Comparison of ENCODE assay signal across 21 mouse cellular contexts in the genomic region with DNA sequence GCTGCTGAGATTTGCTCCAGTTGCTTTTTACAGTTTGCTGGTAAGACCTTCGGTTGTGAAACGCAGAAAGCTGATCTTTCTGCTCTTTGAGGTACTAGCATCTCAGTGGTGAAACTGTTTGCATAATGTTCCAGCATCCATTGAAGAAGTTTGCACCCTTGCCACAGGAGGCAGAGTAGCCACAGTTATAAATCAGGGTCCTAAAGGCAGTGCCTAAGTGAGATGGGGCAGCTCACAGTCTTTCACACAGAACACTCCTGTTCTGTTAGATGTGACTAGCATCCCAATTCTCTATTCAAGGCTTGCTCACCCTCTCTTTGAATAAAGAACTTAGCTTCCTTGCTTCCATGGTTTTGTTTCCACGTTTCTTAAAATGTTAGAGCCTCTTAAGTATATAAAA. TPM values are rescaled to one million over a fixed set of nuclear protein-coding genes. Genes with fewer than 3 reads are reported as not detected.
DNase-seq lines count a peak whose midpoint lies in the region; ATAC-seq and TF ChIP-seq lines count a peak whose summit lies in the region.
"Had no signal": no experiment of that assay in that cellular context is flagged by ENCODE, and none has a peak within 500 bp of the region (broad histone marks: within the 10 kb centered on the region; RNA-seq: fewer than 3 reads in every experiment).

No protein-coding gene starts in this region.

- H3K36me3 ChIP-seq in liver, postnatal 0 days (replicated peaks; ENCODE audit: insufficient read depth, low read length): peaks cover 11% of the 10 kb centered on the region
- peaks cover 59% of the 10 kb centered on the region for H3K36me3 ChIP-seq in liver, embryonic 12.5 days

- H3K9me3 ChIP-seq in liver, postnatal 0 days (ENCODE audit: low read length): no peaks in the 10 kb centered on the region
- no peaks in the 10 kb centered on the region; the same call in 1 of the 2 replicates for H3K9me3 ChIP-seq in liver, embryonic 12.5 days (replicated peaks)
- H3K9me3 ChIP-seq: midbrain, embryonic 12.5 days; stomach, embryonic 15.5 days had no signal

- H3K4me1 ChIP-seq in liver, postnatal 0 days (ENCODE audit: insufficient read depth): peaks cover 4% of the 10 kb centered on the region; the same call in 1 of the 2 replicates
- no peaks in the 10 kb centered on the region for H3K4me1 ChIP-seq in liver, embryonic 12.5 days
- H3K4me1 ChIP-seq: midbrain, embryonic 12.5 days; stomach, embryonic 15.5 days had no signal

- peak; percentile 83; the same call in 1 of the 2 replicates for ATAC-seq in frontal cortex, adult (ENCODE audit: low TSS enrichment)
- ATAC-seq in liver, postnatal 0 days: no peak
- ATAC-seq in liver, embryonic 12.5 days: no peak
- ATAC-seq in megakaryocyte, adult 5-6 weeks (ENCODE audit: poor library complexity, severe bottlenecking): peak; percentile 27; the same call in 1 of the 2 replicates
- ATAC-seq: forebrain, embryonic 14.5 days; inflammation-experienced regulatory T-cells, adult 6 months had no signal

- H3K27me3 ChIP-seq in liver, postnatal 0 days (ENCODE audit: insufficient read depth, low read length): no peaks in the 10 kb centered on the region
- H3K27me3 ChIP-seq in liver, embryonic 12.5 days (replicated peaks): no peaks in the 10 kb centered on the region
- H3K27me3 ChIP-seq: midbrain, embryonic 12.5 days; stomach, embryonic 15.5 days had no signal

- no peak overlapping the region for H3K9ac ChIP-seq in liver, postnatal 0 days (replicated peaks)
- no peak overlapping the region for H3K9ac ChIP-seq in liver, embryonic 12.5 days
- H3K9ac ChIP-seq: midbrain, embryonic 12.5 days; stomach, embryonic 15.5 days had no signal

- DNase-seq in frontal cortex, postnatal 14 days (ENCODE audit: low spot score in 2 of 2): no peak
- DNase-seq in liver, postnatal 0 days: no peak
- DNase-seq in brain, adult 2 months (ENCODE audit: low read depth, low spot score): peak; percentile 13
- no peak for DNase-seq in gastrocnemius, adult 8-10 months (ENCODE audit: low spot score in 2 of 2)
- DNase-seq in thymus, postnatal 4 days: no peak
- DNase-seq: adrenal gland, postnatal 25 days; cerebellum, adult 18-20 months; cerebellum, postnatal 14 days; gastrocnemius, postnatal 36 days; heart, adult 2 months; kidney, adult 18-20 months; lung, adult 18-20 months; lung, postnatal 10 days; thymus, postnatal 36 days had no signal

- H3K4me2 ChIP-seq in liver, postnatal 0 days (ENCODE audit: low read depth, low read length): no peak overlapping the region
- no peak overlapping the region for H3K4me2 ChIP-seq in liver, embryonic 12.5 days
- H3K4me2 ChIP-seq: midbrain, embryonic 12.5 days; stomach, embryonic 15.5 days had no signal

- no peak overlapping the region for H3K27ac ChIP-seq in liver, postnatal 0 days (ENCODE audit: low read depth)
- no peak overlapping the region for H3K27ac ChIP-seq in liver, embryonic 12.5 days
- H3K27ac ChIP-seq: heart, adult 2 months; midbrain, embryonic 12.5 days; stomach, embryonic 15.5 days had no signal

- WGBS in liver, postnatal 0 days (ENCODE audit: insufficient replicate concordance): 80% methylated on average over 3 of the region's 3 CpGs
- 83% methylated on average over 3 of the region's 3 CpGs for WGBS in liver, embryonic 12.5 days (ENCODE audit: insufficient replicate concordance)

- TF ChIP-seq CTCF in liver, postnatal 0 days (IDR thresholded peaks at IDR 0.05; ENCODE audit: low read depth): 0 out of 2 replicates have a peak, but pooled peaks have one; percentile 15

- no peak overlapping the region for H3K4me3 ChIP-seq in liver, postnatal 0 days (ENCODE audit: low read depth, low read length)
- H3K4me3 ChIP-seq in liver, embryonic 12.5 days: no peak overlapping the region
- H3K4me3 ChIP-seq: heart, adult 2 months; midbrain, embryonic 12.5 days; stomach, embryonic 15.5 days had no signal

- TF ChIP-seq EP300 in liver, postnatal 0 days (IDR thresholded peaks at IDR 0.05; ENCODE audit: low read depth): no peak

RNA-seq across cellular contexts. Expression of a gene that starts 17.4 kb away (rescaled TPM):
- 15.3 and 16.2 TPM in 2 replicates for polyA plus RNA-seq in liver, postnatal 0 days (2015; fragmentation: Nextera tagmentation; extraction: Ambion mirVana)
- polyA plus RNA-seq in liver, embryonic 12.5 days (2016; fragmentation: Nextera tagmentation; extraction: Ambion mirVana): 31.5 and 32.1 TPM in 2 replicates
- 10.2 and 15.6 TPM in 2 replicates for total RNA-seq in megakaryocyte, adult 5-6 weeks (2015)
- total RNA-seq in megakaryocyte, adult 5-6 weeks (2017): 26.8 and 27.3 TPM in 2 replicates
- 1 to 10 TPM; 5.5 to 8.0 (median 7.2) TPM for total RNA-seq in gastrocnemius, adult 8-10 months (2022)

Comparison
In these comparisons a context has a peak if more than half of its experiments do, and no peak if none do; other contexts are left out.
1. ATAC-seq: peak in frontal cortex, adult (single experiment) and megakaryocyte, adult 5-6 weeks (single experiment); none in liver, postnatal 0 days (single experiment) and liver, embryonic 12.5 days (single experiment).